Mouse (Mus musculus): ENCODE measurements around the gene Acy3. TPM values are rescaled to one million over a fixed set of nuclear protein-coding genes. Genes with fewer than 3 reads are reported as not detected.

The Acy3 gene
- polyA plus RNA-seq, 1 experiment: 6.3 TPM

- Histone ChIP-seq H3K79me2 (ENCODE audit: control insufficient read depth, insufficient read depth) (no peaks in the 10 kb centered on the region), H3K27me3 (ENCODE audit: control insufficient read depth, insufficient read depth, insufficient read length) (peaks cover 28% of the 10 kb centered on the region), H3K36me3 (ENCODE audit: control insufficient read depth, insufficient read depth) (no peaks in the 10 kb centered on the region), H3K4me3 (no peak overlapping the region), H3K4me2 (ENCODE audit: low read depth) (no peak overlapping the region), H3ac (ENCODE audit: control insufficient read depth, insufficient read length) (no peak overlapping the region)
- TF ChIP-seq MYOD1 (IDR thresholded peaks at IDR 0.05; ENCODE audit: control insufficient read depth in 1 of 3, insufficient read length in 2 of 3, low read depth in 2 of 3) (peak in 1 of 3 experiments; percentile 60), MAX (IDR thresholded peaks at IDR 0.05; ENCODE audit: low read depth) (no peak), MYOG (IDR thresholded peaks at IDR 0.05; ENCODE audit: control insufficient read depth in 1 of 3, insufficient read depth in 1 of 3, insufficient read length in 2 of 3, low read depth in 2 of 3) (peak in 1 of 3 experiments; percentile 34), USF1 (IDR thresholded peaks at IDR 0.05; ENCODE audit: low read depth) (no peak), POLR2AphosphoS2 (IDR thresholded peaks at IDR 0.05; ENCODE audit: insufficient read length, low read depth) (no peak)
Measured at GRCm38 (mm10) chr19:3990804-3991203, 4.4 kb downstream of the Acy3 start.

- peaks cover 28% of the 10 kb centered on the region for H3K27me3 ChIP-seq (ENCODE audit: control insufficient read depth, insufficient read depth, insufficient read length)
- no peak for TF ChIP-seq USF1 (IDR thresholded peaks at IDR 0.05; ENCODE audit: low read depth)
- no peak for TF ChIP-seq POLR2A (IDR thresholded peaks at IDR 0.05; ENCODE audit: insufficient read length, low read depth)
- no peak for TF ChIP-seq REST (IDR thresholded peaks at IDR 0.05; ENCODE audit: insufficient read depth, insufficient read length)
- no peak for TF ChIP-seq SRF (IDR thresholded peaks at IDR 0.05; ENCODE audit: control insufficient read depth, insufficient read length, low read depth)
- no peak for TF ChIP-seq TCF3 (IDR thresholded peaks at IDR 0.05; ENCODE audit: insufficient read length, low read depth)
- no peak for TF ChIP-seq MYOG (IDR thresholded peaks at IDR 0.05; ENCODE audit: control insufficient read depth in 1 of 3, insufficient read depth in 1 of 3, insufficient read length in 2 of 3, low read depth in 2 of 3)
- TF ChIP-seq CEBPB (IDR thresholded peaks at IDR 0.05; ENCODE audit: insufficient read depth, poor library complexity, severe bottlenecking): no peak
- no peak for TF ChIP-seq E2F4 (IDR thresholded peaks at IDR 0.05; ENCODE audit: insufficient read depth)
- no peak for TF ChIP-seq POLR2AphosphoS2 (IDR thresholded peaks at IDR 0.05; ENCODE audit: insufficient read length, low read depth)
- TF ChIP-seq TCF12 (IDR thresholded peaks at IDR 0.05; ENCODE audit: insufficient read depth, poor library complexity, severe bottlenecking): no peak
- TF ChIP-seq MYOD1 (IDR thresholded peaks at IDR 0.05; ENCODE audit: control insufficient read depth in 1 of 3, insufficient read length in 2 of 3, low read depth in 2 of 3): no peak
- no peak for TF ChIP-seq MAX (IDR thresholded peaks at IDR 0.05; ENCODE audit: low read depth)
- H3ac ChIP-seq (ENCODE audit: control insufficient read depth, insufficient read length): no peak overlapping the region
- H3K79me2 ChIP-seq (ENCODE audit: control insufficient read depth, insufficient read depth): no peaks in the 10 kb centered on the region
- no peak overlapping the region for H3K4me3 ChIP-seq
- no peak overlapping the region for H3K4me2 ChIP-seq (ENCODE audit: low read depth)
- no peaks in the 10 kb centered on the region for H3K36me3 ChIP-seq (ENCODE audit: control insufficient read depth, insufficient read depth)
Measured at GRCm38 (mm10) chr19:3991562-3991961, 5.2 kb downstream of the Acy3 start.

GRCm38 (mm10) chr19:3991966-3992365 lies 5.6 kb downstream of the Acy3 start:
- H3K4me2 ChIP-seq (ENCODE audit: low read depth): no peak overlapping the region
- no peaks in the 10 kb centered on the region for H3K79me2 ChIP-seq (ENCODE audit: control insufficient read depth, insufficient read depth)
- no peak overlapping the region for H3K4me3 ChIP-seq
- H3K27me3 ChIP-seq (ENCODE audit: control insufficient read depth, insufficient read depth, insufficient read length): peaks cover 28% of the 10 kb centered on the region
- H3ac ChIP-seq (ENCODE audit: control insufficient read depth, insufficient read length): no peak overlapping the region
- TF ChIP-seq SRF (IDR thresholded peaks at IDR 0.05; ENCODE audit: control insufficient read depth, insufficient read length, low read depth) (no peak), POLR2AphosphoS2 (IDR thresholded peaks at IDR 0.05; ENCODE audit: insufficient read length, low read depth) (no peak), USF1 (IDR thresholded peaks at IDR 0.05; ENCODE audit: low read depth) (no peak), E2F4 (IDR thresholded peaks at IDR 0.05; ENCODE audit: insufficient read depth) (no peak), TCF3 (IDR thresholded peaks at IDR 0.05; ENCODE audit: insufficient read length, low read depth) (no peak), MAX (IDR thresholded peaks at IDR 0.05; ENCODE audit: low read depth) (no peak), CEBPB (IDR thresholded peaks at IDR 0.05; ENCODE audit: insufficient read depth, poor library complexity, severe bottlenecking) (no peak), MYOD1 (IDR thresholded peaks at IDR 0.05; ENCODE audit: control insufficient read depth in 1 of 3, insufficient read length in 2 of 3, low read depth in 2 of 3) (no peak), POLR2A (IDR thresholded peaks at IDR 0.05; ENCODE audit: insufficient read length, low read depth) (no peak), TCF12 (IDR thresholded peaks at IDR 0.05; ENCODE audit: insufficient read depth, poor library complexity, severe bottlenecking) (no peak), MYOG (IDR thresholded peaks at IDR 0.05; ENCODE audit: control insufficient read depth in 1 of 3, insufficient read depth in 1 of 3, insufficient read length in 2 of 3, low read depth in 2 of 3) (no peak), REST (IDR thresholded peaks at IDR 0.05; ENCODE audit: insufficient read depth, insufficient read length) (no peak)
- no peaks in the 10 kb centered on the region for H3K36me3 ChIP-seq (ENCODE audit: control insufficient read depth, insufficient read depth)

- Histone ChIP-seq H3K36me3 (ENCODE audit: control insufficient read depth, insufficient read depth) (no peaks in the 10 kb centered on the region), H3ac (ENCODE audit: control insufficient read depth, insufficient read length) (no peak within 1 kb of the TSS), H3K4me3 (no peak within 1 kb of the TSS), H3K4me2 (ENCODE audit: low read depth) (no peak within 1 kb of the TSS), H3K27me3 (ENCODE audit: control insufficient read depth, insufficient read depth, insufficient read length) (peaks cover 28% of the 10 kb centered on the region), H3K79me2 (ENCODE audit: control insufficient read depth, insufficient read depth) (no peaks in the 10 kb centered on the region)
- TF ChIP-seq E2F4 (IDR thresholded peaks at IDR 0.05; ENCODE audit: insufficient read depth): no peak
- no peak for TF ChIP-seq TCF3 (IDR thresholded peaks at IDR 0.05; ENCODE audit: insufficient read length, low read depth)
Measured at GRCm38 (mm10) chr19:3992416-3992815, 6.0 kb downstream of the Acy3 start, which contains the start of gene Tbx10. TSS of gene Tbx10 (plus strand) at chr19:3992752.

GRCm38 (mm10) chr19:3994932-3995331 lies 8.6 kb downstream of the Acy3 start:
- no peak overlapping the region for H3K4me3 ChIP-seq
- no peak overlapping the region for H3K4me2 ChIP-seq (ENCODE audit: low read depth)
- peaks cover 28% of the 10 kb centered on the region for H3K27me3 ChIP-seq (ENCODE audit: control insufficient read depth, insufficient read depth, insufficient read length)
- H3K79me2 ChIP-seq (ENCODE audit: control insufficient read depth, insufficient read depth): no peaks in the 10 kb centered on the region
- TF ChIP-seq TCF12 (IDR thresholded peaks at IDR 0.05; ENCODE audit: insufficient read depth, poor library complexity, severe bottlenecking) (no peak), MAX (IDR thresholded peaks at IDR 0.05; ENCODE audit: low read depth) (no peak), MYOG (IDR thresholded peaks at IDR 0.05; ENCODE audit: control insufficient read depth in 1 of 3, insufficient read depth in 1 of 3, insufficient read length in 2 of 3, low read depth in 2 of 3) (no peak), E2F4 (IDR thresholded peaks at IDR 0.05; ENCODE audit: insufficient read depth) (no peak), MYOD1 (IDR thresholded peaks at IDR 0.05; ENCODE audit: control insufficient read depth in 1 of 3, insufficient read length in 2 of 3, low read depth in 2 of 3) (no peak), POLR2A (IDR thresholded peaks at IDR 0.05; ENCODE audit: insufficient read length, low read depth) (no peak), POLR2AphosphoS2 (IDR thresholded peaks at IDR 0.05; ENCODE audit: insufficient read length, low read depth) (no peak), REST (IDR thresholded peaks at IDR 0.05; ENCODE audit: insufficient read depth, insufficient read length) (no peak), SRF (IDR thresholded peaks at IDR 0.05; ENCODE audit: control insufficient read depth, insufficient read length, low read depth) (no peak)
- H3K36me3 ChIP-seq (ENCODE audit: control insufficient read depth, insufficient read depth): no peaks in the 10 kb centered on the region
- no peak overlapping the region for H3ac ChIP-seq (ENCODE audit: control insufficient read depth, insufficient read length)

Data from myocyte (in vitro differentiated cells).